Mouse (Mus musculus) lung, postnatal 0 days (tissue): Measurements from ENCODE around the gene H2-K1.

ENCODE experiments used
- CTCF ChIP-seq: IDR thresholded peaks from 2 replicates; pipeline ENCODE4 v1.5.1; 2016; ENCODE audit warnings: antibody characterized with exemption, mild to moderate bottlenecking
- EP300 ChIP-seq: IDR thresholded peaks from 2 replicates; pipeline ENCODE4 v1.6.1; 2016; ENCODE audit warnings: antibody characterized with exemption, mild to moderate bottlenecking, control low read depth

- TF ChIP-seq CTCF, result no peak
- TF ChIP-seq EP300, result no peak
Measured at GRCm38 (mm10) chr17:33978631-33979031, 21.5 kb downstream of the H2-K1 start.
